Mouse (Mus musculus) midbrain, embryonic 15.5 days (tissue): ENCODE results near the gene Stum. TPM values are rescaled to one million over a fixed set of nuclear protein-coding genes. Genes with fewer than 3 reads are reported as not detected.

Experiments
- ATAC-seq: fragments of 200-750 bp; cut with Nextera tagmentation; replicated peaks from 2 replicates; pipeline ENCODE4 v1.8.0; 2017; ENCODE audit warnings: moderate TSS enrichment
- H3K27ac ChIP-seq: fragments of 300-500 bp; sonication (generic); 2 replicates; pipeline ENCODE4 v1.5.1; 2015; ENCODE audit warnings: mild to moderate bottlenecking, inconsistent platforms
- H3K27me3 ChIP-seq: fragments of 300-500 bp; sonication (generic); replicated peaks from 2 replicates; pipeline ENCODE4 v1.6.1; 2015; ENCODE audit warnings: inconsistent platforms
- H3K36me3 ChIP-seq: fragments of 300-500 bp; sonication (generic); replicated peaks from 2 replicates; pipeline ENCODE4 v1.6.1; 2015; ENCODE audit warnings: inconsistent platforms
- H3K4me1 ChIP-seq: fragments of 300-500 bp; sonication (generic); 2 replicates; pipeline ENCODE4 v1.6.1; 2015; ENCODE audit warnings: inconsistent platforms
- H3K4me2 ChIP-seq: fragments of 300-500 bp; sonication (generic); 2 replicates; pipeline ENCODE4 v1.6.1; 2015; ENCODE audit warnings: inconsistent platforms, mild to moderate bottlenecking, moderate library complexity
- H3K4me3 ChIP-seq: fragments of 300-500 bp; sonication (generic); 2 replicates; pipeline ENCODE4 v1.5.1; 2015; ENCODE audit warnings: mild to moderate bottlenecking, inconsistent platforms
- H3K9ac ChIP-seq: fragments of 300-500 bp; sonication (generic); 2 replicates; pipeline ENCODE4 v1.6.1; 2015; ENCODE audit warnings: mild to moderate bottlenecking, inconsistent platforms
- H3K9me3 ChIP-seq: fragments of 300-500 bp; sonication (generic); 2 replicates; pipeline ENCODE4 v1.6.1; 2016; ENCODE audit warnings: inconsistent platforms
- WGBS: fragments of 180-500 bp; shearing (Covaris S2); methylation state at CpG from one replicate; pipeline ENCODE4 v1.1.7; 2015; ENCODE audit warnings: mixed read lengths; 5-methylcytosine and 5-hydroxymethylcytosine counted together
- polyA plus RNA-seq: library from polyadenylated mRNA; unstranded; fragments of >200 nt; fragmentation: Nextera tagmentation; extraction: Ambion mirVana; gene quantifications from 2 replicates; pipeline ENCODE4 v1.2.1, GENCODE M21; 2015

Gene Stum
- polyA plus RNA-seq, 1 experiment from 2014 or later = 7.2 TPM

GRCm38 (mm10) chr1:180510879-180511278 is 27.6 kb upstream of the Stum start:
- H3K4me3 ChIP-seq = no peak overlapping the region
- no peak overlapping the region for H3K9ac ChIP-seq
- no peaks in the 10 kb centered on the region for H3K36me3 ChIP-seq
- no peaks in the 10 kb centered on the region for H3K27me3 ChIP-seq
- no peak for ATAC-seq
- H3K9me3 ChIP-seq = no peaks in the 10 kb centered on the region
- no peak overlapping the region for H3K27ac ChIP-seq
- no peaks in the 10 kb centered on the region for H3K4me1 ChIP-seq
- no peak overlapping the region for H3K4me2 ChIP-seq
- WGBS = 48% methylated on average over 4 of the region's 4 CpGs

- ATAC-seq = no peak
- no peaks in the 10 kb centered on the region for H3K36me3 ChIP-seq
- no peaks in the 10 kb centered on the region for H3K4me1 ChIP-seq
- no peak overlapping the region for H3K4me2 ChIP-seq
- H3K27ac ChIP-seq = no peak overlapping the region
- H3K4me3 ChIP-seq = no peak overlapping the region
- 75% methylated on average over 15 of the region's 15 CpGs for WGBS
- no peaks in the 10 kb centered on the region for H3K9me3 ChIP-seq
- H3K27me3 ChIP-seq = no peaks in the 10 kb centered on the region
- H3K9ac ChIP-seq = no peak overlapping the region
These were observed 27.1 kb upstream of the Stum start for GRCm38 (mm10) chr1:180510442-180510841.

GRCm38 (mm10) chr1:180508662-180509061 is 25.4 kb upstream of the Stum start:
- 79% methylated on average over 7 of the region's 7 CpGs for WGBS

GRCm38 (mm10) chr1:180507291-180507791 is 24.0 kb upstream of the Stum start:
- 82% methylated on average over 7 of the region's 7 CpGs for WGBS

More at GRCm38 (mm10) chr1:180508662-180509061, 25.4 kb upstream of the Stum start:
- H3K27me3 ChIP-seq = no peaks in the 10 kb centered on the region
- no peaks in the 10 kb centered on the region for H3K9me3 ChIP-seq
- no peak for ATAC-seq
- H3K36me3 ChIP-seq = no peaks in the 10 kb centered on the region
- no peak overlapping the region for H3K4me2 ChIP-seq
- no peak overlapping the region for H3K27ac ChIP-seq
- H3K4me3 ChIP-seq = no peak overlapping the region
- no peaks in the 10 kb centered on the region for H3K4me1 ChIP-seq
- H3K9ac ChIP-seq = no peak overlapping the region

GRCm38 (mm10) chr1:180506341-180506740 is 23.0 kb upstream of the Stum start:
- H3K27ac ChIP-seq = no peak overlapping the region
- no peaks in the 10 kb centered on the region for H3K27me3 ChIP-seq
- no peak for ATAC-seq
- H3K4me2 ChIP-seq = no peak overlapping the region
- H3K9ac ChIP-seq = no peak overlapping the region
- WGBS = 89% methylated on average over 7 of the region's 7 CpGs
- H3K36me3 ChIP-seq = no peaks in the 10 kb centered on the region
- H3K9me3 ChIP-seq = no peaks in the 10 kb centered on the region
- H3K4me3 ChIP-seq = no peak overlapping the region
- H3K4me1 ChIP-seq = no peaks in the 10 kb centered on the region

More at GRCm38 (mm10) chr1:180507291-180507791, 24.0 kb upstream of the Stum start:
- Histone ChIP-seq H3K4me1 (no peaks in the 10 kb centered on the region), H3K27me3 (no peaks in the 10 kb centered on the region), H3K27ac (no peak overlapping the region), H3K4me3 (no peak overlapping the region), H3K9me3 (no peaks in the 10 kb centered on the region), H3K36me3 (no peaks in the 10 kb centered on the region), H3K4me2 (no peak overlapping the region), H3K9ac (no peak overlapping the region)
- no peak for ATAC-seq

- no peak overlapping the region for H3K4me2 ChIP-seq
- H3K4me1 ChIP-seq = no peaks in the 10 kb centered on the region
- no peak overlapping the region for H3K4me3 ChIP-seq
- no peak overlapping the region for H3K27ac ChIP-seq
- H3K36me3 ChIP-seq = no peaks in the 10 kb centered on the region
- no peaks in the 10 kb centered on the region for H3K27me3 ChIP-seq
- H3K9ac ChIP-seq = no peak overlapping the region
- no peaks in the 10 kb centered on the region for H3K9me3 ChIP-seq
- 87% methylated on average over 5 of the region's 5 CpGs for WGBS
- no peak for ATAC-seq
These were observed 21.6 kb upstream of the Stum start for GRCm38 (mm10) chr1:180504899-180505298.

- Histone ChIP-seq H3K4me3 (no peak overlapping the region), H3K27me3 (no peaks in the 10 kb centered on the region), H3K9me3 (no peaks in the 10 kb centered on the region), H3K4me1 (no peaks in the 10 kb centered on the region), H3K36me3 (no peaks in the 10 kb centered on the region), H3K4me2 (no peak overlapping the region), H3K9ac (no peak overlapping the region), H3K27ac (no peak overlapping the region)
- ATAC-seq = no peak
- WGBS = 46% methylated on average over 5 of the region's 5 CpGs
These were observed 20.2 kb upstream of the Stum start for GRCm38 (mm10) chr1:180503484-180503883.

- WGBS = 67% methylated on average over 4 of the region's 4 CpGs
- Histone ChIP-seq H3K27ac (no peak overlapping the region), H3K4me2 (no peak overlapping the region), H3K9ac (no peak overlapping the region), H3K27me3 (no peaks in the 10 kb centered on the region), H3K4me3 (no peak overlapping the region), H3K9me3 (no peaks in the 10 kb centered on the region), H3K4me1 (no peaks in the 10 kb centered on the region), H3K36me3 (no peaks in the 10 kb centered on the region)
- ATAC-seq = no peak
These were observed 19.3 kb upstream of the Stum start for GRCm38 (mm10) chr1:180502566-180502965.

- Histone ChIP-seq H3K27ac (no peak overlapping the region), H3K4me1 (no peaks in the 10 kb centered on the region), H3K4me2 (no peak overlapping the region), H3K4me3 (no peak overlapping the region), H3K27me3 (no peaks in the 10 kb centered on the region), H3K9ac (no peak overlapping the region), H3K36me3 (no peaks in the 10 kb centered on the region), H3K9me3 (no peaks in the 10 kb centered on the region)
- 90% methylated on average over 5 of the region's 5 CpGs for WGBS
- ATAC-seq = no peak
These were observed 17.3 kb upstream of the Stum start for GRCm38 (mm10) chr1:180500641-180501040.

GRCm38 (mm10) chr1:180500218-180500617 is 16.9 kb upstream of the Stum start:
- no peaks in the 10 kb centered on the region for H3K4me1 ChIP-seq
- no peak overlapping the region for H3K4me3 ChIP-seq
- no peaks in the 10 kb centered on the region for H3K27me3 ChIP-seq
- 39% methylated on average over 4 of the region's 4 CpGs for WGBS
- no peak for ATAC-seq
- no peaks in the 10 kb centered on the region for H3K9me3 ChIP-seq
- H3K4me2 ChIP-seq = no peak overlapping the region
- H3K36me3 ChIP-seq = no peaks in the 10 kb centered on the region
- no peak overlapping the region for H3K27ac ChIP-seq
- no peak overlapping the region for H3K9ac ChIP-seq

GRCm38 (mm10) chr1:180499766-180500165 is 16.5 kb upstream of the Stum start:
- Histone ChIP-seq H3K27me3 (no peaks in the 10 kb centered on the region), H3K4me2 (no peak overlapping the region), H3K4me1 (no peaks in the 10 kb centered on the region), H3K9ac (no peak overlapping the region), H3K36me3 (no peaks in the 10 kb centered on the region), H3K9me3 (no peaks in the 10 kb centered on the region), H3K27ac (no peak overlapping the region), H3K4me3 (no peak overlapping the region)
- 91% methylated on average over 3 of the region's 3 CpGs for WGBS
- no peak for ATAC-seq

- Histone ChIP-seq H3K9me3 (no peaks in the 10 kb centered on the region), H3K36me3 (no peaks in the 10 kb centered on the region), H3K4me3 (no peak overlapping the region), H3K4me1 (no peaks in the 10 kb centered on the region), H3K27me3 (no peaks in the 10 kb centered on the region), H3K9ac (no peak overlapping the region), H3K4me2 (no peak overlapping the region), H3K27ac (no peak overlapping the region)
- no peak for ATAC-seq
- 77% methylated on average over 9 of the region's 9 CpGs for WGBS
These were observed 9.5 kb upstream of the Stum start for GRCm38 (mm10) chr1:180492777-180493176.

- H3K9me3 ChIP-seq = no peaks in the 10 kb centered on the region
- H3K36me3 ChIP-seq = no peaks in the 10 kb centered on the region
- H3K4me2 ChIP-seq = no peak overlapping the region
- ATAC-seq = no peak
- 87% methylated on average over 5 of the region's 5 CpGs for WGBS
- no peak overlapping the region for H3K4me3 ChIP-seq
- H3K9ac ChIP-seq = no peak overlapping the region
- H3K27ac ChIP-seq = no peak overlapping the region
- peaks cover 24% of the 10 kb centered on the region for H3K27me3 ChIP-seq
- peaks cover 26% of the 10 kb centered on the region for H3K4me1 ChIP-seq
These were observed 2.0 kb upstream of the Stum start for GRCm38 (mm10) chr1:180485346-180485745.
